Mouse (Mus musculus) mature B cell (primary cell): ENCODE results near the gene Disc1.

ENCODE experiments used
- in situ Hi-C: fragments of 300-500 bp; cut with MboI; formaldehyde crosslinking; loops from 2 replicates; pipeline ENCODE4 v1.14.3; 2019

Gene Disc1

GRCm38 (mm10) chr8:125053505-125054435 is at the start of gene Disc1:
TSS of gene Disc1 (plus strand) at chr8:125054195.
- in situ Hi-C loops = no loop called here

GRCm38 (mm10) chr8:125012695-125013627 is 41.0 kb upstream of the Disc1 start, which contains the start of gene Tsnax:
TSS of gene Tsnax (plus strand) at chr8:125012997.
- in situ Hi-C loops = no loop called here

- in situ Hi-C loops = no loop called here
These were observed 29.9 kb upstream of the Disc1 start for GRCm38 (mm10) chr8:125024085-125024484.

GRCm38 (mm10) chr8:125027211-125027610 is 26.8 kb upstream of the Disc1 start:
- in situ Hi-C loops = no loop called here

- in situ Hi-C loops = no loop called here
These were observed 25.2 kb upstream of the Disc1 start for GRCm38 (mm10) chr8:125028841-125029240.

GRCm38 (mm10) chr8:125031276-125031675 is 22.7 kb upstream of the Disc1 start:
- in situ Hi-C loops = no loop called here

- in situ Hi-C loops = no loop called here
These were observed 19.3 kb upstream of the Disc1 start for GRCm38 (mm10) chr8:125034669-125035068.

GRCm38 (mm10) chr8:125037081-125037480 is 16.9 kb upstream of the Disc1 start:
- in situ Hi-C loops = no loop called here

- in situ Hi-C loops = no loop called here
These were observed 15.3 kb upstream of the Disc1 start for GRCm38 (mm10) chr8:125038731-125039130.

GRCm38 (mm10) chr8:125040587-125041375 is 13.2 kb upstream of the Disc1 start:
- in situ Hi-C loops = no loop called here

- in situ Hi-C loops = no loop called here
These were observed 12.5 kb upstream of the Disc1 start for GRCm38 (mm10) chr8:125041496-125041895.

- in situ Hi-C loops = no loop called here
These were observed 10.6 kb upstream of the Disc1 start for GRCm38 (mm10) chr8:125043394-125043793.

GRCm38 (mm10) chr8:125043935-125044334 is 10.1 kb upstream of the Disc1 start:
- in situ Hi-C loops = no loop called here

- in situ Hi-C loops = no loop called here
These were observed 8.2 kb upstream of the Disc1 start for GRCm38 (mm10) chr8:125045760-125046159.

GRCm38 (mm10) chr8:125049051-125049750 is 4.8 kb upstream of the Disc1 start:
- in situ Hi-C loops = no loop called here

GRCm38 (mm10) chr8:125049826-125050225 is 4.2 kb upstream of the Disc1 start:
- in situ Hi-C loops = no loop called here

- in situ Hi-C loops = no loop called here
These were observed 2.0 kb upstream of the Disc1 start for GRCm38 (mm10) chr8:125052026-125052425.

GRCm38 (mm10) chr8:125054436-125054810 is 428 bp downstream of the Disc1 start:
- in situ Hi-C loops = no loop called here

- in situ Hi-C loops = no loop called here
These were observed 6.9 kb downstream of the Disc1 start for GRCm38 (mm10) chr8:125060904-125061303.

GRCm38 (mm10) chr8:125065596-125065995 is 11.6 kb downstream of the Disc1 start:
- in situ Hi-C loops = no loop called here
